Mouse (Mus musculus) CH12F3 (cell line): ENCODE measurements around the gene Prkch.

Source experiments
- in situ Hi-C: fragments of 300-500 bp; cut with MboI; formaldehyde crosslinking; loops from 2 replicates; pipeline ENCODE4 v1.14.3; 2020; ENCODE audit warnings: low sequenced_read_pairs

Gene Prkch

DNA sequence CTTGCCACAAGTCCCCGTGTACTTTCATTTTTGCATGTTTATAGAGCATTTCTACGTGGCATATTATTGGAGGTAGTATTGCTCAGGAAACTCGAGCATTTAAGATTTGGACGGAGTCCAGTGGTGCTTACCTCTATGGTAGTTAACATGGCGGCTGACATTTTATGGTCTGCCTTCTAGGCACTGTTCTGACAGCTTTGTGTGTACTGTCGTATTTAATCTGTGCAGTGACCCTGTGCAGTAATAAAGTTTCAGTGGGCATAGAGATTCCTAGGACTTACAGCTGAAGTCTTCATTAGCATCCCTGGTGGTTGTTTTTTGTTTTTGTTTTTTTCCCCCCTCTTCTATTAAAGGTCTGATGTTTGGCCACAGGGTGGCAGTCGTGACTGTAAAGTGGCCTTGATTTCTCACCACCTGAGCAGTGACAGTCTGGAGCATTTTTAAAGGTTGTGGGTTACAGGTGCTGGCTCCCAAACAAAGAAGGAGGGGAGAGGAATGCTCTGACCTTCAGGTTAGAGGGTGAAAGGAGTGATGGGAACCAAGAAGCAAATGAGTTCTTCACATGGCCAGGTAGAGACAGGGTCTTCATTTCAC, 120.6 kb downstream of the Prkch start:
- in situ Hi-C loops, result loop anchor here (10.0 to 25.0 kb wide), 2 partner anchors 300 to 582 kb away; no protein-coding TSS in a partner anchor

DNA sequence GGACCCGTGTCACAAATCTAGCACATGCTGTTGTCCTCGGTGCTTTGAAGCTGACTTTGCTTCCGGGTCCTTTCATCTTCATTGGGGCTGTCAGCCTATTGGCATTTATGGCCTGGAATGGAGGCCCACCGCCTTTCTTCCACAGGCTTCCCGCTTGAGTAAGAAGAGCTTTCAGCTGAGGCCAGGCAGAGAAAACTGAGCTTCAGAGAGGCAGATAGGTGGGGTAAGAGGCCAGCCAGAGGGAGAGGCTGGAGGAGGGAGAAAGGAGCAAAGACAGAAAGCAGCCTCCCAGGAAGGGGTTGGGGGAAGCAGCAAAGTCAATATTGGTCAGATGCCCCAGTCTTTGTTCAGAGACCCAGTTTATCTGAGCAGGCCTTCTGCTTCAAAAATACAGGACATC, 123.9 kb downstream of the Prkch start:
- in situ Hi-C loops, result loop anchor here (10.0 to 25.0 kb wide), 2 partner anchors 296 to 579 kb away; no protein-coding TSS in a partner anchor

DNA sequence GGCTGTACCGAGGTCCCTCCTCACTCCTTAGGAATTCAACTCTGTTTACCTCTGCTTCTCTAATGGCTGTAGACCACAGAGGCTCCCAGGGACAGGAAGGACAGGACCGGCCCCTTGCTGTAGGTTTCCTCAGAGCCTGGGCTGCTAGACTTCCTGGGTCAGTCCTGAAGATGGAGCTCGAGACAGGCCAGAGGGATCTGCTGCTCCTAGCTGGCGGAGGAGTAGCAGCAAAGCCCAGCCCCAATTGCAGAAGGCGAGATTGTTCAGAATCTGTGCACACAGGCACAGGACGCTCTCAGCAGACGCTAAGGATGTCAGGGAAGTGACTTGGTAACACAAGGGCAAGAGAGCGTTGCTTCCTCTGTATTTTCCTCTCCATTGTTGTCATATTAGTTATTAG, 124.3 kb downstream of the Prkch start:
- in situ Hi-C loops, result loop anchor here (10.0 to 25.0 kb wide), 2 partner anchors 296 to 578 kb away; no protein-coding TSS in a partner anchor

DNA sequence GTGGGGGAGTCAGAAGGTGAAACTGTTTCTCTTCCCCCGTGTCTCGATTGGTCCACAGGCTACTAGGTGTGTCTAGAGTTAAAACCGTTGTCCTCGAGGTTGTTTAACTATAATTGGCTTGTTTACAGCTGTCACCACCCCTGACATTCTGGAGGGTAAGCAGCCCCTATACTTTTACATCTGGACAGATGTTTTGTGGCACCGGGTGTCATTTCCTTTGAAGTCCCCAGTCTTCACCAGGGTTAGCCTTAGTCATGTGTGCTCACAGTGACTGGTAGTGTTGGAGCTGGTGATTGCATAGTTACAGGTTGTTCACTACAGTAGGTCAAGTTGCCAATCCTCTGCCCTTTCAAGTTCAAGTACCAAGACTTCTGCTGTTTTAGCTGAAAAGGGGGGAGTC, 126.2 kb downstream of the Prkch start:
- in situ Hi-C loops, result loop anchor here (25.0 kb wide), 1 partner anchor 576 kb away; no protein-coding TSS in a partner anchor

GRCm38 (mm10) chr12:73712122-73712521, 127.5 kb downstream of the Prkch start:
- in situ Hi-C loops, result loop anchor here (25.0 kb wide), 1 partner anchor 575 kb away; no protein-coding TSS in a partner anchor

- in situ Hi-C loops, result loop anchor here (25.0 kb wide), 1 partner anchor 573 kb away; no protein-coding TSS in a partner anchor
Measured at GRCm38 (mm10) chr12:73714589-73714988, 130.0 kb downstream of the Prkch start.

GRCm38 (mm10) chr12:73715331-73715730, 130.7 kb downstream of the Prkch start:
- in situ Hi-C loops, result loop anchor here (25.0 kb wide), 1 partner anchor 572 kb away; no protein-coding TSS in a partner anchor

DNA sequence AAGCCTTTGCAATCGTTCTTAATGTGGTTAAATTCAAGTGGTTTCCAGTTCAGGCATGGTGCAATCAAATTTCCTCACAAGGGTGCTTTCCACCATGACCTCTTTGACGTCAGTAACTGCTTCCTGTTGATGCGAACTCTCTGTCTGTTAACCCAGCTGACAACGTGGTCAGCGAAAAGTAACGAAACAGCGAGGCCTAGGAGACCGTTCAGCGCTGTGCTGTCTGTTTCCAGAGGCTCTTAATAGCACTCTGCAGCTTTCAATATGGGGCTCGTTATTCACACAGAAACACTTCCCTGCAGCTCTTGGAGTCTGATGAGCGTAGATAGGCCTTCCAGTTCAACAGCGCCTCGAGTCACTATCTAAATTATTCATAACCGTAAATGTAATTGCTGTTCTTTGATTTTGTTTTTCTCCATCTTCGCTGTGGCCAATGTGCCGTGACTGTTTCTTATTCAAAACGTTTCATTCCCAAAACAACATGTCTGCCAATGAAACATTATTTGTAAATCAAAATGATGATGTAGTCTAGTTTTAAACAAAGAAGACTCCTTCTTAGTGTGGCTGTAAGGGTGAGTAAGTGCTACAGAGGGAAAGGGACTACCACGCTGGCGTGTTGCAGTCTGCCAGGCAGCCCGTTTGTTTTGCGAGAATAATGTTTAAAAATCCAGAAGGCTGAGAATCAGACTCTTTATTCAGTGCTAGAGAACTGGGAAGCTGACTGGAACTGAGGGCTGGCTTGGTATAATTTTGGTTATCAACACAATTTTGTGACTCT, 131.5 kb downstream of the Prkch start:
- in situ Hi-C loops, result loop anchor here (25.0 kb wide), 1 partner anchor 571 kb away; no protein-coding TSS in a partner anchor

- in situ Hi-C loops, result loop anchor here (25.0 kb wide), 1 partner anchor 569 kb away; no protein-coding TSS in a partner anchor
Measured at GRCm38 (mm10) chr12:73718036-73718435, 133.4 kb downstream of the Prkch start.

DNA sequence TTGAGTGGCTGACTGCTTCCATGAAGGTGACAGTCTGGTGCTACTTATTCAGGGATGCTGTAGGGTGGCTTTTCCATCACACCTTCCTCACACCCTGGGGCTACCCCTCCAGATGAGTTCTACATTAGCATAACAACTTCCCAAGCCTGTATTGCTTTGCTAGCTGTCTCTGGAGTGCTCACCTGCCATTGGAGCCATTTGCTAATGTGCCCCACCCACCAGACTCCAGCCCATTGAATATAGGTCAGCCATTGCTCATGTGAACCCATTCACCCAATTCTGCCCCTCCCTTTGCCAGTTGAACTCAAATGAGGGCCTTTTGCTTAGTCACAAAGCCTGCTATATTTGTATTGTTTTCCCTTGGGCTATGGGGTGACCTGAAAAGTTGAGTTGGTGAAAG, 135.2 kb downstream of the Prkch start:
- in situ Hi-C loops, result loop anchor here (25.0 kb wide), 1 partner anchor 567 kb away; no protein-coding TSS in a partner anchor

DNA sequence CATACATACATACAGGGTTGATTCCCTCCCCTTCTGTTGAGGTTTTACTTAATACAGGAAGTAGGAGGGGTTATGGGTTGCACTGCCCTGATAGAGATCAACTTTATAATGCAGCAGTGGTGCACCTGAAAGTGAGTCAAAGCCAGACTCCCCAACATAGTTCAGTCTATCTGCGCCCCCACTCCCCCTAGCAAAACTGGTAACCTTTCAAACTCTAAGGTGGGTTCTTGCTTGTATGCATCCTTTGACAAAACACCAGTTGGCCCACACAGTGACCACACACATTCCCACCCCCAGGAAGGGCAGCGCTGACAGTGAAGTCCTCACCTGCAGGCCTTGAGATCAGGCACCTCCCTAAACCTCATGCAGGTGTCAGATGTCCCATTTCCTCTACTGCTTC, 135.9 kb downstream of the Prkch start:
- in situ Hi-C loops, result loop anchor here (25.0 kb wide), 1 partner anchor 567 kb away; no protein-coding TSS in a partner anchor

- in situ Hi-C loops, result loop anchor here (25.0 kb wide), 1 partner anchor 565 kb away; no protein-coding TSS in a partner anchor
Measured at GRCm38 (mm10) chr12:73722060-73722459, 137.5 kb downstream of the Prkch start.

GRCm38 (mm10) chr12:73723067-73723466, 138.5 kb downstream of the Prkch start:
- in situ Hi-C loops, result loop anchor here (25.0 kb wide), 1 partner anchor 564 kb away; no protein-coding TSS in a partner anchor

- in situ Hi-C loops, result loop anchor here (25.0 kb wide), 1 partner anchor 563 kb away; no protein-coding TSS in a partner anchor
Measured at GRCm38 (mm10) chr12:73723887-73724286, 139.3 kb downstream of the Prkch start.

DNA sequence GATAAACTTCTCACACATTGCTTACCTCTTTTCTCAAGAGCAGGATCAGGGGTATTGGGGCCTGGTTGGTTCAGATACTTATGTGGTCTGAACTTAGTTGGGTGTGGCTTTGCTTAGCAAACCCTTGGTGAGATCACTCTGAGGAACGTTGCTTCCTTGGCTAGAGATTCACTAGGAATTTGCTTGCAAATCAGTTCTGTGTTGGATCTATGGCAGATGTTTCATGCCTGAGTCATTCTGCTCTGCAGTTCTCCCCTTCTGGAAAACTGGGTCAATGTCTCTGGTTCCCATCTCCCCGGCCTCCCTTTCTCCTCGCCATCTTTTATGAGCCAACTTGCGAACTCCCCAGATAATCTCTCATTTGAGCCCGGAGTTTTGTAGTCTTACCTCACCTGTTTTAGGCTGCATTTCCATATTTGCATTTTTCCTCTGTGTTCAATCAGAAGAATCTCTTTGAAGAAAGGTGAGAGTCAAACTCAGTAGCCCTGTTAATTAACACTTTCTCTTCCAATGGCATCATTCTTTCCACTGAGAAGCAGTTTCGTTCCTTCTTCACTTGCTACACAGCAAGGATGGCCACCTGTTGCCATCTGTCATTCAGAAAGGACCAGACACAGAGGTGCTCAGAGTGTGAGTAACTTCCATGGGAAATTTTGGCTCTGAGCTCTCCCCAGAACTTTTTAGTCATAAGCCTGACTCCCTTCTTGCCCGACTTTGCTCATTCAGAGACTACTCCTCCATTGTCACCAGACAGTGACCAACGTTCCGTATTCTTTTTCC, 141.4 kb downstream of the Prkch start:
- in situ Hi-C loops, result no loop called here

DNA sequence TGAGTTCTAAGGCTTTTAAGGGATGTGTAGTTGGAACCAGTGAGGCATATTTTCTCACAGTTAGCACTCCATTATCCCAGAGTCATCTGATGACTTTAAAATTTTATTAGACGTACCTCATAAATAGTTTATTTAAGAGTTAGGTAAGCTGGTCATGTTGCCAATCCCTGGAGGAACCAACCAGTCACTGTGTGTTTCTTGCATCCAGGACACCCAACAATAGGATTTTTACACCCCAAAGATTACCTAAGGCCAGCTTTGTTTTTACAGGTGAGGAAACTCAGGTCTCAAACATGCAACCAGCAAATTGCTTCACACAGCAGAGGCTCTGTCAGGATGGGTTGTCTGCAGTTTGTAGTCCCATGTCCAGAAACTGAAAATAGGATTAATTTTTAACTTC, 142.4 kb downstream of the Prkch start:
- in situ Hi-C loops, result no loop called here

DNA sequence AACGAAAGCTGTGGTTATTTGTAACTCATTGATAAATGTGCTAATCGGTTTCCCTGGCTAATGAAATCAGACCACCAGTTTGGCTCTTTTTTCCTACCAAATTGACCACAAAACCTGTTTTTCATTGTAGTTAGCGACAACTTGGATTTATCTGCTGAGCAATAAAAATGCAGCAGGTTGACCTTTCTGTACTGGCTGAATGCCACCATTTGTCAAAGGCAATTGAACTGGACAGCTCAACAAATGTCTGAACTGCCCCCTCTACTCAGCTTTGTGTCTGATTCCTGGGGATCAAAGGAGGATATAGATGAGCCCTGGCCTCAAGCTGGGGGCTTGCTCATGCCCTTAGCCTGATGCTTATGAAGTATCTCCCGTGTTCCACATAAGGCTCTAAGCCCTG, 146.0 kb downstream of the Prkch start:
- in situ Hi-C loops, result no loop called here

DNA sequence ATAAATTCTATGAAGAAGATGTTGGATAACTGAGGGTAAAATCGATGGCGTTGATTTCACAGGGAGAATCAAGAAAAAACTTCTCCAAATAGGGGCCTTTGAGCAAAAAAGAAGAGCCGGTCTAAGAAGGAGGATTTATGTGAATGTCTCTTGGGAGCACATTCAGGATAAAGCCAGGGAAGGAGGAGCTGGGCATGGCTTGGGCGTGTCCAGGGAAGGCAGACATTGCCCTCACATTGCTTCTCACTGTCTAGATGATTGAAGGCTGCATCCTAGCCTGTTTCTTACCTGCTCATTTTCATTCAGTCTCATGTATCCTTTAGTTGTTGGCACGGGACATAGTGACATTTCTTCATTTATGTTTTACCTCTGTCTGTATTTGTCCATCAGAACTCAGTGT, 146.5 kb downstream of the Prkch start:
- in situ Hi-C loops, result no loop called here

GRCm38 (mm10) chr12:73731848-73732540, 147.4 kb downstream of the Prkch start:
- in situ Hi-C loops, result no loop called here

DNA sequence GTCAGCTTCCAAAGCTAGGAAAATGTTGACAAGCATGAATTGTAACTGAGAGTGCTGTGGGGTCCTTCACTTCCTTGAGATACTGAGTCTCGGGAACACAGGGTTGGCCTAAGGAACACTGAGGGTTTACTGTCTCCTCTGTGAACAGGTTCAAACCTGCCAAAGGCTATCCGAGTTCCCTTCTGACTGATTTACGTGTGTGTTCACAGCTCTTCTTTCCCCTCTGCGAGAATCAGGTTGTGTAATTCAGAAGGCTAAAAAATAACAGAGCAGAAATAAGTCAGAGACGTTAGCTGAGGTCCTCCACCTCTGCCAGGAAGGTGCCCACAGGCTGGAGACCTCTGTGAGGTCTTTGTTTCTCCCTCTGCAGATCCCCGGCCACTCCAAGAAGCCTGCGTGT, 148.3 kb downstream of the Prkch start:
- in situ Hi-C loops, result no loop called here
